Mouse (Mus musculus) C2C12 (cell line): ENCODE data around the gene Flna.

Experiments
- CEBPB ChIP-seq: IDR thresholded peaks from one replicate; pipeline ENCODE4 v1.6.1; 2011; ENCODE audit warnings: low read depth, mild to moderate bottlenecking, control low read depth, moderate library complexity
- CTCF ChIP-seq: IDR thresholded peaks from one replicate; pipeline ENCODE4 v1.5.1; 2011; ENCODE audit not compliant: control insufficient read depth, insufficient read depth, insufficient read length
- MYOD1 ChIP-seq: IDR thresholded peaks from one replicate; pipeline ENCODE4 v1.6.1; 2011; ENCODE audit warnings: low read depth; ENCODE audit not compliant: control insufficient read depth, insufficient read length
- USF1 ChIP-seq: IDR thresholded peaks from one replicate; pipeline ENCODE4 v1.6.1; 2011; ENCODE audit warnings: low read depth, mild to moderate bottlenecking, control low read depth, moderate library complexity

DNA sequence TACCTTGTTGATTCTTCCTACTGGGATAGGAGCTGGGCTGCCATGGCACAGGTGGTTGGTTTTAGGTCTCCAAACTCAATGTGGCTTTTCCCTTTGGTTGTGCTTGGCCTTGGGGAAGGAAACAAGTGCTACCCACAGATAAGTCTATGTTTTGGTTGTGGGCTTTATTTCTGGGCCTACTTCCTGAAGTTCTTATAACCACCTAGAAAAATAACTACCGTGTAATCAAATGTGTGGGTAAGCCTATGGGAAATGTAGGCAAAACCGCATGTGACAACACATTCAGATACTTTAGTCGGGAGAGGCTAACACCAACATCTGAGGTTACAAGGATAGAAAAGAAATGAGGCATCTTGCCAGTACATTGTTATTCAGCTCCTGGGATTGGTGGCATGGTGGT lies 8.1 kb upstream of the Flna start:
- TF ChIP-seq CTCF (no peak), MYOD1 (no peak), USF1 (no peak), CEBPB (no peak)
